Mouse (Mus musculus) regulatory T cell (primary cell): ENCODE measurements at regions not wholly inside any gene's neighbourhood (a gene's known extent, or its start where the extent isn't known, plus 50 kb on each side); places are given as distances from the start of the nearest gene placed in this dataset.
"Not testable (repeated sequence)": the region's sequence is repeated elsewhere in the genome, so short reads cannot be mapped to it uniquely, and the experiment has no call there.

ENCODE experiments used
- in situ Hi-C: fragments of 300-600 bp; cut with MboI, MseI; formaldehyde crosslinking; loops from one replicate; pipeline ENCODE4 v1.15.1; 2025; ENCODE audit warnings: high pct_unique_total_duplicates

DNA sequence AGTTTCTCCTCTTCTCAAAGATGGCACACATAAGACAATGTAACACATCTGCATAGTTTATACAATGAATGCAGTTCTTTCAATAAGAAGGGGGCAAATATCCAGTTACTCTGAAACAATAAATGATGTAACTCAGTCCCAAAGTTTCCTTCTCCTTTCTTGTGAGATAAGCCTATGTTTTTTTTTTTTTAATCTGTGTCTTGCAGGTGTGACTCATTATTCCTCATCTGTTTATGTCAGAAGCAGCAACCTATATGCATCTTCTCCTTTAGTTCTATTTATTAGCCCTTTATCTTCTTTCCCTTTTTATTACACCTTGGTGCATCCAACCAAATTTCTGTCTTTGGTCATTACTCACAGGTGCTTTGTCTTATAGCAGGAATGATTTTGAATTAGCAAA lies 523.2 kb upstream of the Pot1a start:
- in situ Hi-C loops: no loop called here

DNA sequence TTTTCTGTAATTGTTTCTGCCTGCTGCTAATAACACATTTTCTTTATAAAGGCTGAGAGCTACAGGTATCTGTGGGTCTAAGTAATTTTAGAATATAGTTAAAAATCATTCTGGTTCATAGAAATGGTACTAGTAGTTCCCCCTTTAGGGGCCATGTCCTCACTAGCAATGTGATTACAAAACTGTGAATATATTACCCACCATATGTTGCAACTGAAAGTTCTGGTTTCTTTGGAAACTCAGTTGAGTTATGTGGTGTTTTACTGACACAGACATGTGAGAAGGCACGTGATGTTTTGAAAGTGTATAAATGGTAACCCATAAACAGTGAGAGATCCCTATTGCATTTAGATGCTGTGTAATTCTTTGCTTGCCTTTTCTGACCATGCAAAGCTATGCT lies 495.1 kb upstream of the Pot1a start:
- in situ Hi-C loops: no loop called here

GRCm38 (mm10) chr6:26301564-26301963 lies 492.5 kb upstream of the Pot1a start:
- in situ Hi-C loops: not testable (repeated sequence)

GRCm38 (mm10) chr6:26299208-26299607 lies 490.2 kb upstream of the Pot1a start:
- in situ Hi-C loops: no loop called here

DNA sequence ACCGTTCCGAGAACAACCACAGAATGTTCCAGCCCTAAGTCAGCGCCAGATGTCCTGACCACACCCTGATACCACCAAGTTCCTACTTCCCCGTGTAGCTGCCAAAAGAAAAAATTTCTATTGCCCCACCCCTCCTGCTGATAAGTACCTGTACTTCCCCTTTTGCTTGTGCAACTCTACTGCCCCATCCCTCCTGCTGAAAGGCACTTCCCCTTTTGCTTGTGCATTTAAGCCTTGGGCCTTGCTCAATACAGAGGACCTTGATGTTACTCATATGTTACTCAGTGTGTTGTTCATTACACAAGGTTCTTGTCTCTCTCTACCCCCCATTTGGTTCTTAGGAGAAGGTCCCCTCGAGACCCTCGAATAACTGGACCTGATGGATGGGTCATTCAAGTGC lies 488.4 kb upstream of the Pot1a start:
- in situ Hi-C loops: not testable (repeated sequence)

DNA sequence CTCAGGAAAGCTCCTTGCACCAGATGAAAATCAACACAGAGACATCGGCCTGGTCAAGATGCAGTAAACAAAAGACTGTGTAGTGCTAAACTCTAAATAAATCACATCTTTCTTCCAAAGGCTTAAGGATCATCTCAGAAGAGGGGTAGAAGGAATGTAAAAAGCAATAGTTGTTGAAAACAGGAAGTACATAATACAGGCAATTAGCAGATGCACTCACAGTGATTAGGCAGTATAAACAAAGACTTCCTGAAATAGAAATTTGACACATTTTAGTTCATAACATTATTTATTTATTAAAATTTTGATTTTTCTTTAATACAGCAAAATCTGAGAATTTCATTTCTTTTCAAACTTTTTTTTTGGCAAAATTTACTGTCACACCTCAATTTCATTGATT lies 478.9 kb upstream of the Pot1a start:
- in situ Hi-C loops: loop anchor here (10.0 kb wide), 1 partner anchor 1843 kb away; no protein-coding TSS in a partner anchor
